Mouse (Mus musculus) right cerebral cortex, postnatal 25 days (tissue): ENCODE results near the gene Gm1113.

Source experiments
- DNase-seq: peaks from one replicate; pipeline ENCODE4 v3.0.0; 2022

Gm1113 gene

GRCm38 (mm10) chr9:35523941-35524411 is 5.9 kb upstream of the Gm1113 start:
- DNase-seq = peak; percentile 67

GRCm38 (mm10) chr9:35523541-35523940 is 5.5 kb upstream of the Gm1113 start:
- peak; percentile 68 for DNase-seq

GRCm38 (mm10) chr9:35522821-35523515 is 4.9 kb upstream of the Gm1113 start:
- DNase-seq = no peak

DNA sequence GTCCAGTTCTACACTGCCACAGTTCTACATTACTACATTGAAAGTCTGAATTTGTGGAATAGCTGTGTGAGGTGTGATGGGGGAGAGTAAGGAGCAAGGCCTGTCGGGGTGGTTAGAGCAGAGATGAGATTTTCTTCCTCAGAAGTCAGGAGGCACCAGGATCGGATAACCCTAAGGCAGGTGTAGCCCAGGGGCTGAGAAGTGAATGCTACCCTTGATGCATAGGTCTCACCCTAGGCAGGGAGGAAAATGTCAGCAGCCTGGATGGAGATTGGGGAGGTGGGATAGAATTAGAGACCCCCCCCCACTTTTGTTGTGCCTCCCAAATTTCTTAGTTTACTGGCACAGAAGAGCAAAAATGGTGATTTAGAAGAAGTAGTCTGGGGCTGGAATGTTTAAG is 4.2 kb upstream of the Gm1113 start:
- DNase-seq = no peak

GRCm38 (mm10) chr9:35520631-35521348 is 2.7 kb upstream of the Gm1113 start:
- DNase-seq = no peak

DNA sequence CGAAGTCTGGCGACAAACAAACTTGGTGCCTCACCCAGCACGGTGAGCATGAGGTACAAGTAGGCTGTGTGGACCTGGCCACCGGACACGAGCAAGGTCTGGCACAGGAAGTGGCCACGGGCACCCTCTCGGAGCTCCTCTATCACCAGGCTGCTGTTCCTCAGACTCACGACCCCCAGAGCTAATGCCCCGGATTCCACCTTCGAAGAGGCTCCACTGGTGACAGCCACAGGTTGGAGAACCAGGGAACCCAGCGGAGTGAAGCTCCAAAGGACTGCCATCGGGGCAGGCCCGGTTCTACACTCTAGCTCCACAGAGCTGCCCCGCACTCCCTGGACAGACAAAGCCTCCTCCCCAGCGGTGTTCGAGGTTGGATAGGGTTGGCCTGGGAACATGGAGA is 1.4 kb downstream of the Gm1113 start:
- no peak for DNase-seq

- no peak for DNase-seq
Observed at GRCm38 (mm10) chr9:35516182-35516581, 1.9 kb downstream of the Gm1113 start.

GRCm38 (mm10) chr9:35513900-35514299 is 4.2 kb downstream of the Gm1113 start:
- no peak for DNase-seq

- DNase-seq = peak; percentile 30
Observed at GRCm38 (mm10) chr9:35508234-35508633, 9.8 kb downstream of the Gm1113 start.

DNA sequence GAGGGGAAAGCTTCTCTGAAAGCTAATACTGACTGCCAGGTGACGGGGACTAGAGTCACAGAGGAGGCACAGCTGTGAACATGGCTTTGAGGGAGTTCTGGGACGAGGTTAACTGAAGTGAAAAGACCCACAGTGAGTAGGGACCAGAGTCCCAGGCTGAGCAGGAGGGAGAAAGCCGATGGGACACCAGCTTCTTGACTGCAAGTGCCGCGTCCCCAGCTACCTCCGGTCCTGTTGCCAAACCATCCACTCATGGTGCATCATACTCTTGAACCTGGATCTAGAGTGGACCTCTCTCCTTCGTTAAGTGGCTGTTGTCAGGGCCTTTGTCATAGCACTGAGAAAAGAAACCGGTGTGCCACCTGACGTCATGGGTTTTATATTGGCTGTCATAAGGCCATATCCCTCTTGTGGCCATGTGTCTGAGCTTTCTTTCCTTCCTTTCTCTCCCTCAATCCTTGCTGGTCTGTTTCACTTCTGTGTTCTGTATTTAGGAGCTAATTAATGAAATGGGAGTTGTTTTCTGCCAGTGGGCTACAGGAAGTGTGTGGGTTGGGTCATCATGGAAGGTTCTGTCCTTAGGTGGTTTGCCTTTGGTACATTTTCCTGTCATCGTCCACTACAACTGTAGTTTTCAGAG is 15.6 kb downstream of the Gm1113 start:
- DNase-seq = no peak

- no peak for DNase-seq
Observed at GRCm38 (mm10) chr9:35499946-35500345, 18.1 kb downstream of the Gm1113 start.

DNA sequence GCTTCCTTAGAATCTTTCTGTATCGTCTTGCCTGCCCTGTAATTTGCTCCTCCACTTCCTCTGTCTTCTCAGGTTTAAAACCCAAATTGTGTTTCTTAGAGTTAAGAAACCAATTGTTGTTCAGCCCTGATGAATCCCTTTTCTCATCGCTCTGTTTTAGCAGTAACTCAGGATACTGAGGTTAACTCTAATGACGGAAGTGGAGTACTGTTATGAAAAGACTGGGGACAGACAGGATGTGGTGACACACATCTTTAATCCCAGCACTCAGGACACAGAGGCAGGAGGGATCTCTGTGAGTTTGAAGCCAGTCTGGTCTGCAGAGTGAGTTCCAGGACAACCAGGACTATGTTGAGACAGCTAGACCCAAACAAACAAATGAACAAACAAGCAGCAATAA is 22.6 kb downstream of the Gm1113 start:
- DNase-seq = no peak

DNA sequence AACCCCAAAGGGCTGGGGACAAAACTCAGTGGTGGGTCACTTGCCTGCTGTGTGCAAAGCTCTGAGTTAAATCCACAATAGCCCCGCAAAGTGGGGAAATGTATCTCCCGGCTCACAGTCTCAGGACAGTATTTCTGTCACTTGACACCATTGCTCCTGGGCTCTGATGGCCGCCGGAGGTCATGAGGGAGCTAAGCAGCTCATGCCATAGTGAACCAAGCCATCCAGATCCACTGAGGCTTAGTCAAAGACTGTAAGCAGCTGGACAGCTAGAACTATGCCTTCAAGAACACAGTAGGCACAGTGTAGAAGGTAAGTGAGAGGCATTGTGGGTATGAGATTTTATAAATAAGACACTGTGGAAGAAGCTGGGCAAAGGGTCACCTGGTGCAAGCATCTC is 23.1 kb downstream of the Gm1113 start:
- no peak for DNase-seq

DNA sequence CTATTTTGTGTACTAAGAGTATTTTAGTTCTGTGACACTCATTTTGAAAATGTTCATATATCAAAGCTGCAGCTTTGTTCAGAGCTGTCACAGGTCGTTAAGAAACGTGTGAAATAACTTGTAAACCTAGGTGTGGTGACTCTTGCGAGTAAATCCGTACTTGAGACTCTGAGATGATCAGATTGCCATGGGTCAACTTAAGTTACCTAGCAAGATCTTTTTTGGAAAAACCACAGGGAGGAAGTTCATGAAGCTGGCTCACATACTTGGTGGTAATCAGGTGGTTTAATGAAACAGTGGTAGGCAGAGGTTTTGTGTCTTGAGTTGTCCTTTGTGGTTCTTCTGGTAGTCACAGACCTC is 24.4 kb downstream of the Gm1113 start:
- no peak for DNase-seq

DNA sequence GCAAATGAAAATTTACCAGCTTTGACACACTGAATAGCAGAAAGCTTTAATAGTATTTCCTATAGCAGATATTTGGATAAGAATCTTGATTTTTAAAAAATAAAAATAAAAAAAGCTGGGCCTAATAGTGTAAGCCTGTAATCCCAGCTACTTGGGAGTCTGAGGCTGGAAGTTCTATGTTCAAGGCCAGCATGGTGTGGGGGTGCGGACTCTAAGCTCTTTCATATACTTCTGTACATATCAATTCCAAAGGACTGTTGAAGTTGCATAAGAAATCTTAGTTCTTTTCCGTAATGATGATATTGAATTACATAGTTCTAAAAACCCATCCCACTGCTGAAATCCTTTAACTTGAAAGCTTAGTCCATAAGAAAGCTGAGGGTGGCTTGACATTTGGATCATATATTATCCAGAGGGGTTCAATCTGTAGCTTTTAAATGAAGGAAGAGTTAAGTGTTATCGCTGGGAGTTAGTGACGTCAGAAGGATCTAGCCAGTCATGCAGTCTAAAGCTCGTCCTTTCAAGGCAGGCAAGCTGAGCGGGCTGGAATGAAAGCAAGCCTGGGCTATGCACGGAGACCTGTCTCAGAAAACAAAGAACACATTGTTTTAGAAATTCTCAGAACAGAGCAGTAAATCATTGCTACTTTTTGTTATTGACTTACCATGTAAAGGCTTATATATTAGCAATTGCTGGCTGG is 24.9 kb downstream of the Gm1113 start:
- DNase-seq = no peak

DNA sequence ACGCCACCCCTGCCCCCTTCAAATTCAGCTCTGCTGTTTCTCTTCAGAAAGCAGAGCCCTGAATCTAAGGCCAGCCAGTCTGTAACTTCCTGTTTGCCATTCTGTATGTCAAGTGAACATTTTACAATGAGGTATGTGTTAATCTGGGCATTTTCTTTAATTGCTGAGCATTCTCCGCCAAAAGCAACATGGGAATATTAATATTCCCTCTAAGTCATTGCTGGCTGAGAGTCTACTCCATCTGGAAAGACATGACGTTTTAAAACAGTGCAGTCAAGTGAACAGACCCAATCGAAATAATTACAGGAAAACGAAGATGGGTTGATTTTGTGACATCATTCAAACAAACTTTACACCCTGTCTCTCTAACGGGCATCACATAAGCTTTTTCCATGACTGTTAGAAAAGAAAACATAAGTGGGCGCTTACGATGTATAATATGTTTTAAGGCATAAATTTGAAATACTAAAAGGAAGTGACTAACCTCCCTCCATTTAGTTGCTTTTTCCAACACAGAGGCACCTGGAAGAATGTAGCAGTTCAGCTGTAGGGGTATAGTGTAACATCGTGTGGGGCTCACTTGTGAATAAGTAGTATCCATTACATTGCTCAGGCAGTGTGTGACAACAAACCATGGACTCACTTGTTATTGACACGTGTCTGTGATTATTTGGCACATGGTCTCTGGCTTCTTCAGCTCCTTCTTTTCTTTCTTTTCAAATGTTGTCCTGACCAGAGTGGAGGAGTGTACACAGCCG is 26.8 kb downstream of the Gm1113 start:
- no peak for DNase-seq

- no peak for DNase-seq
Observed at GRCm38 (mm10) chr9:35488496-35488895, 29.6 kb downstream of the Gm1113 start.

DNA sequence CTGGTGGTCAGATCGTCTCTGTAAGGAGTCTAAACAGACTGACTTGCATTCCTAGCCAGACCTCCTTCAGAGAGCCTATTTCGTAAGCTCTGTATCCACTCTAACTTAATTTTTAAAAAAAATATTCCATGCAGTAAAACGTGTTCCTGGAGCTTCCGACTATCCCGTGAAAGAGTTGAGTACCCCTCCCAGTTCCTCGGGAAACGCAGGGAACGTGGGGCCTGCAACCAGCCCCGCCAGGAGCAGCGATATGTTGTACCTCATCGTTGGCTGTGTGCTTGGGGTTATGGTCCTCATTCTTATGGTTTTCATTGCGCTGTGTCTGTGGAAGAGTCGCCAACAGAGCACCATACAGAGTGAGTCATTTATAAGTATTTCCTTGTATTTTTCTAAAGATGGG is 31.5 kb downstream of the Gm1113 start:
- no peak for DNase-seq

DNA sequence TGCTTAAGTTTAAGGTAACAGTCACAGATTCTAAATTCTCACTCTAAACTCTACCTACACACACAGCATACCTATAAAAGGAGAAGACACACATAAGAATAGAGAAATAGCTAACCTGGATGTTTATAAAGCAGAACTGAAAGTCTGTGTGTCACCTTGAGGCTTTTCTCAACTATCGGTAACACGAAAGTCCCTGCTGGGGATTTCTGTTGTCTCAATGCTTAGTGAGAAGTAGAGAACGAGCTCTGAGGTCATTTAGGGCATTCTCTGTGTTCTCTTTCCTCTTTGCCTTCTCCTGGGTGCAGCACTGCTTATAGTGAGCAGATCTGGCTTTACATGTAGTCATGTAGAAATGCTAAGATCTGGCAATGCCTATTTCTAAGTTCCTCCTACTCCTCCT is 34.1 kb downstream of the Gm1113 start:
- no peak for DNase-seq

DNA sequence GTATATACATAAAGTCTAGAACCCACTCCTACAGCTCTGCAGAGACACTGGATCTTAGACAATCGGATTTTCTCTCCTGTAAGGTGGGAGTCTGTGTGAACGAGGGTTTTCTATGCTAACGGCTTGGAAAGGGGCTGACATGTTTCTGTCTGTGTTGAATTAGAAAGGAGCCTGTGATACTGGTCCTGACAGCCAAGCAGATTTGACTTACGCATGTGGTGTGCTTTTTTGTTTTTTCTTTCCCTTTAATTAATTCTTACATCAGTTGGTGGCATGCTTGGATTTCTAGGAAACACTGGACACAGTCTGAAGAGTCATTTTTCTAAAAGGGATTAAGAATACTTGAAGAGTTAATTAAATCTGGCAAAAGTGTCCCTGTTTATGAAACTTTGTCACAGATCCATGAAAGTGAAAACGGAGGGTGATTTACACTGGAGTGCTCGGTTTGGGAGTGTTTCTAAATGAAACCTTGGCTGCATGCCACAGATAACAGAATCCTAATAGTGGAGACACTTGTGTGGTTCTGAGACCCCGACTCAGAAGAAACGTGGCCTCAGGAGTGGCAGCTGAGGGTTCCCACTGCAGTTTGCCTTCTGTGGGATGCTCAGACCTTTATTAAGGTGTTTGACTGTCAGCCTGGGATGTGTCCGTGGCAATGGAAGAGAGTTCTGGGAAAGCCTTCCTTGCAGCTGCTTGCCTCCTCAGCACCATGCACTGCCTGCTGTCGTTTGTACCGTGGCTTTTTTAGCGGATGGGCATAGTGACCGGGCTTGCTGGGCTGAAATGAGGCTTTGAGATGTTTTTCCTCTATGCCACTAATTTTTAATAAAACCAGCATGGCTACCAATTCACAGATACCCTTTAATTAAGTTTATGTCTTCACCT is 35.8 kb downstream of the Gm1113 start:
- no peak for DNase-seq

GRCm38 (mm10) chr9:35479456-35479855 is 38.6 kb downstream of the Gm1113 start:
- DNase-seq = no peak

DNA sequence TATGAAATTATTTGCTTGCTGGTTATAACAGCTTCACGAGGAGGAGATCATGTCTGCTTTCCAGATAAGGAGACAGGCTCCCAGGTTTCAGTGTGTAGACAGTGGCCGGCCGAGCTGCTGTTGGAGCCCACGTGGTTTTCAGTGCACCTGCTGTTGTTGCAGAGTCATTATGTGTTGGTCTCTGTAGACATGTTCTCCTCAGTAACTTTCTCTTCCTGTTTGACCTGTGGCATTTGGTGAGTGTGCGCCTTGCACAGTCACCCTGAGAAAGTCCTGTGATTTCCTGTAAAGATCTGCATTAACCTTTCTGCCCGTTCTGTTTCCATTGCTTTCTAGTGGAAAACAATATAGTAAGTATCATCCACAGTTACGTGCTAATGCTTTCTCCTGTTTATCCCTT is 42.7 kb downstream of the Gm1113 start:
- no peak for DNase-seq
